Mouse (Mus musculus) leukemia stem cell, adult 10-12 weeks (primary cell): Measurements from ENCODE around the gene Hspa1a. TPM values are rescaled to one million over a fixed set of nuclear protein-coding genes. Genes with fewer than 3 reads are reported as not detected.

Experiments used
- polyA plus RNA-seq: library from polyadenylated mRNA; stranded (reverse); fragments of >175 nt; gene quantifications from 2 replicates; pipeline ENCODE4 v1.2.3, GENCODE M21; 2012; ENCODE audit warnings: low replicate concordance

Gene Hspa1a
- 3.5 and 6.7 TPM in 2 replicates for polyA plus RNA-seq

GRCm38 (mm10) chr17:34972069-34972749 lies at the start of gene Hspa1a, which contains the start of gene Hspa1l:
Gene Hspa1a (minus strand): TSS chr17:34972156.
Gene Hspa1l (plus strand): TSS chr17:34972703.

GRCm38 (mm10) chr17:35016376-35016775 lies 44.4 kb upstream of the Hspa1a start, which contains the start of gene Vwa7:
Gene Vwa7 (plus strand): TSS chr17:35016579.

GRCm38 (mm10) chr17:35000717-35001451 lies 28.9 kb upstream of the Hspa1a start, which contains the start of gene Vars:
Gene Vars (plus strand): TSS chr17:35000987.

DNA sequence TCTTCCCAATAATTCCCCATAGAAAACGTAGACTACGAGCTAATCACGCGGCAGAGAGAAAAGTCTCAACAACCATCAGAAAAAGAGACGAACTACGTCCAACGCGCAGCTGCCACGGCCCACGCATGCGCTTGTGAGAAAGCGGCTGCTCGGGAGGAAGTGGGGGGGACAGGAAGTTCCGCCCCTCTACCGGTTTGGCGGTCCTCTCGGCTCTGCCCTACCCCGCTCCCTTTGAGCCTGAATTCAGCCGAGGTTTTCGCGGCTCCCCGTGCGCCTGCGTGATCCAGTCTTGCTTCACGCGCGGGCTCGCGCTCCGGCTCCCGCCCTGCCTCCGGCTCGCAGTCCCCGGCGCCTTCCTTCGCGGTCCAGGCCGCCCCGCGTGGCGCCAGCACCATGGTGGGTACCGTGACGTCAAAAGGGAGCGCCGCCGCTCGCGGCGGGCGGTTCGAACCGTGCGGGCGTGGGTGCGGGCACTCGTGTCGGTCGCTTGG lies 9.8 kb upstream of the Hspa1a start, which contains the start of gene Lsm2:
TSS of gene Lsm2 (plus strand) at position 173 of the 491 bp plus-strand sequence.

GRCm38 (mm10) chr17:34969822-34970221 lies 2.1 kb downstream of the Hspa1a start, which contains the start of gene Gm20481:
Gene Gm20481 (plus strand): TSS chr17:34969912.

DNA sequence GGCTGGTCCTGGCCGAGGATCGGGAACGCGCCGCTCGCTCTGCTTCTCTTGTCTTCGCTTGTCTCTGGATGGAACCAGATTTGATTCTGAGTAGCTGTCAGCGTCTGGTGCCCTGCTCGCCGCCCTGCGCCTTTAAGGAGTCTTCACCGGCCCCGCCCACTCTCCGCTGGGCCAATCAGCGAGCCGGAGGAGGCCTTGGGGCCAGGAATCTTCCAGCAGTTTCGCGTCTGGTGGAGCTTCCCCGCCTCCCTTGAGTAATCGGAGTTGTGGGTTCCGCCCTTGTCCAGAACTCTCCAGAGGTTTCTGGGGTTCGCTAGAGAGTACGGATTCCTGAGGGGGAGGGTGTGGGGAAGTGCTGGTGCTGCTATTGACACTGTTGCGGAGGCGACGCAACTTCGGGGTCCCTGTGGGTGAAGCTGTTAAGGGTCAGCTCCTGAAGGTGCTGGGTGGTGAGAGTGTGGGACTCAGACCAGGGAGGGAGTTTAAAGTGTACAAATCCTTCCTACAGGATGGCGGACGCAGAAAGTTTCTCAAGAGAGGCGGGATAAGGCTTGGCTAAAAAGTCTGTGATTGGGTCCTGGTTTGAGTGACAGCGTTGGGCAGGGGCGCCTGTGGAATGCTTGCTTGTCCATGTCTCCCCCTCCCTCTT lies 12.7 kb downstream of the Hspa1a start, which contains the start of gene Hspa1b:
TSS of gene Hspa1b (minus strand) at position 109 of the 649 bp plus-strand sequence.

DNA sequence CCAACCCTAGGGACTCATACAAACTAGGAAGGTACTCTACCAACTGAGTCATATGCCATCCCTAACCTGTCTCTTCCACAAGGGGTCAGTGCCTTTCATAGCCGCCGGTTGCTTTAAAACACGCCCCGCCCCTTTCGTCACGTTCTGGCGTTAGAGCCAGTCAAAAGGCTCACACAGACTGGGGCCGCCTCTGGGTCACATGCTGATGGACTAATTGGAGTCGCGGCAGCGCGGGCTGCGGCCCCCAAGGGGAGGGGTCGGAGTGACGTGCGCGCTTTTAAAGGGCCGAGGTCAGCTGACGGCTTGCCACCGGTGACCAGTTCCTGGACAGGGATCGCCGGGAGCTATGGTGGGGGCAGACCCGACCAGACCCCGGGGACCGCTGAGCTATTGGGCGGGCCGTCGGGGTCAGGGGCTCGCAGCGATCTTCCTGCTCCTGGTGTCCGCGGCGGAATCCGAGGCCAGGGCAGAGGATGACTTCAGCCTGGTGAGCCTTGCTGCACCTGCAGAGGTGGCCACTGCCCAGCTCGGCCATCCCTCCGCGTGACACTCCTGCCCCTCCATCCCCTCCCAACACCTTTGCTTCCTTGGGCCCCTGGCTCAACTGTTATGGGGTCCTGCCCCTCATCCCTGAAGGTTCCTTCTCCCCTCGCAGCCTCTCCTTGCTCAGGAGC lies 40.8 kb downstream of the Hspa1a start, which contains the start of gene Neu1:
TSS of gene Neu1 (plus strand) at position 193 of the 674 bp plus-strand sequence.

Other genes starting within 250 kb of the Hspa1a start
- 0.87 and 2.9 TPM in 2 replicates for gene C4b, start 228.3 kb downstream of the Hspa1a start, polyA plus RNA-seq
- gene Cyp21a1, start 167.6 kb downstream of the Hspa1a start, polyA plus RNA-seq = 0.54 TPM in 1 of 2 replicates, not detected in the other
- 62.8 and 63.3 TPM in 2 replicates for gene Stk19, start 135.2 kb downstream of the Hspa1a start, polyA plus RNA-seq
- gene Dxo, start 135.1 kb downstream of the Hspa1a start, polyA plus RNA-seq = 50.7 and 116 TPM in 2 replicates
- gene Skiv2l, start 121.9 kb downstream of the Hspa1a start, polyA plus RNA-seq = 53.7 and 54.2 TPM in 2 replicates
- gene Nelfe, start 121.8 kb downstream of the Hspa1a start, polyA plus RNA-seq = 121 and 205 TPM in 2 replicates
- 0.41 and 1.5 TPM in 2 replicates for gene Cfb, start 109.6 kb downstream of the Hspa1a start, polyA plus RNA-seq
- gene Zbtb12, start 92.7 kb downstream of the Hspa1a start, polyA plus RNA-seq = 6.4 and 10.1 TPM in 2 replicates
- 0.10 TPM in 1 of 2 replicates, not detected in the other for gene Gm20547, start 90.1 kb downstream of the Hspa1a start, polyA plus RNA-seq
- 1.3 and 3.9 TPM in 2 replicates for gene C2, start 73.9 kb downstream of the Hspa1a start, polyA plus RNA-seq
- 427 and 438 TPM in 2 replicates for gene Ehmt2, start 73.7 kb downstream of the Hspa1a start, polyA plus RNA-seq
- gene Slc44a4, start 57.7 kb downstream of the Hspa1a start, polyA plus RNA-seq = not detected in 2 replicates
- gene Neu1, start 40.9 kb downstream of the Hspa1a start, polyA plus RNA-seq = 22.5 and 43.0 TPM in 2 replicates
- gene Hspa1b, start 12.9 kb downstream of the Hspa1a start, polyA plus RNA-seq = 16.5 and 41.3 TPM in 2 replicates
- not detected in 2 replicates for gene Gm20481, start 2.2 kb downstream of the Hspa1a start, polyA plus RNA-seq
- gene Hspa1l, start 547 bp upstream of the Hspa1a start, polyA plus RNA-seq = not detected in 2 replicates
- gene Lsm2, start 9.7 kb upstream of the Hspa1a start, polyA plus RNA-seq = 146 and 328 TPM in 2 replicates
- gene Vars, start 28.8 kb upstream of the Hspa1a start, polyA plus RNA-seq = 1,671 and 2,394 TPM in 2 replicates
- 1.2 and 1.8 TPM in 2 replicates for gene Vwa7, start 44.4 kb upstream of the Hspa1a start, polyA plus RNA-seq
- gene Sapcd1, start 55.9 kb upstream of the Hspa1a start, polyA plus RNA-seq = 8.2 and 32.0 TPM in 2 replicates
- gene Msh5, start 74.6 kb upstream of the Hspa1a start, polyA plus RNA-seq = 33.3 and 82.0 TPM in 2 replicates
- 197 and 295 TPM in 2 replicates for gene Clic1, start 77.8 kb upstream of the Hspa1a start, polyA plus RNA-seq
- gene Ddah2, start 86.9 kb upstream of the Hspa1a start, polyA plus RNA-seq = 22.4 and 54.0 TPM in 2 replicates
- gene Ly6g6c, start 93.2 kb upstream of the Hspa1a start, polyA plus RNA-seq = 0.34 TPM in 1 of 2 replicates, not detected in the other
- gene Mpig6b, start 94.0 kb upstream of the Hspa1a start, polyA plus RNA-seq = 0.27 and 0.54 TPM in 2 replicates
- gene Ly6g6e, start 104.7 kb upstream of the Hspa1a start, polyA plus RNA-seq = not detected in 2 replicates
- gene Ly6g6d, start 105.9 kb upstream of the Hspa1a start, polyA plus RNA-seq = not detected in 2 replicates
- gene Ly6g6f, start 113.5 kb upstream of the Hspa1a start, polyA plus RNA-seq = 0.31 TPM in 1 of 2 replicates, not detected in the other
- 312 and 354 TPM in 2 replicates for gene Abhd16a, start 117.1 kb upstream of the Hspa1a start, polyA plus RNA-seq
- not detected in 2 replicates for gene Ly6g5c, start 136.1 kb upstream of the Hspa1a start, polyA plus RNA-seq
- 0.71 TPM in 1 of 2 replicates, not detected in the other for gene Ly6g5b, start 143.3 kb upstream of the Hspa1a start, polyA plus RNA-seq
- gene Gpank1, start 149.3 kb upstream of the Hspa1a start, polyA plus RNA-seq = 76.3 and 112 TPM in 2 replicates
- gene Csnk2b, start 149.9 kb upstream of the Hspa1a start, polyA plus RNA-seq = 69.5 and 70.4 TPM in 2 replicates
- 9.5 and 12.1 TPM in 2 replicates for gene D17H6S53E, start 154.2 kb upstream of the Hspa1a start, polyA plus RNA-seq
- 0.24 TPM in 1 of 2 replicates, not detected in the other for gene Apom, start 159.9 kb upstream of the Hspa1a start, polyA plus RNA-seq
- 803 and 946 TPM in 2 replicates for gene Bag6, start 163.0 kb upstream of the Hspa1a start, polyA plus RNA-seq
- 1,544 and 3,522 TPM in 2 replicates for gene Prrc2a, start 192.7 kb upstream of the Hspa1a start, polyA plus RNA-seq
- gene Aif1, start 203.9 kb upstream of the Hspa1a start, polyA plus RNA-seq = 1.9 and 3.8 TPM in 2 replicates
- 1.1 and 24.0 TPM in 2 replicates for gene Lst1, start 216.3 kb upstream of the Hspa1a start, polyA plus RNA-seq
- 75.8 and 165 TPM in 2 replicates for gene Ltb, start 222.3 kb upstream of the Hspa1a start, polyA plus RNA-seq
- gene Tnf, start 229.9 kb upstream of the Hspa1a start, polyA plus RNA-seq = 2.6 and 2.7 TPM in 2 replicates
- 4.2 and 5.6 TPM in 2 replicates for gene Lta, start 233.2 kb upstream of the Hspa1a start, polyA plus RNA-seq
- not detected in 2 replicates for gene Gm16181, start 248.7 kb upstream of the Hspa1a start, polyA plus RNA-seq